Mouse (Mus musculus): ENCODE results near the gene Arhgef25. TPM values are rescaled to one million over a fixed set of nuclear protein-coding genes. Genes with fewer than 3 reads are reported as not detected.

Gene Arhgef25
- total RNA-seq, 2 experiments from 2014 or later: 395 to 408 TPM

GRCm38 (mm10) chr10:127188465-127189115 lies 1.3 kb downstream of the Arhgef25 start:
- H3K27ac ChIP-seq: peak overlapping the region; percentile 94
- H3K4me3 ChIP-seq: peak overlapping the region; percentile 67
- TF ChIP-seq CTCF (conservative IDR thresholded peaks at IDR 0.05): no peak
- peak in 1 of 2 experiments; percentile 63 for DNase-seq (ENCODE audit: low spot score in 2 of 2)

- Histone ChIP-seq H3K4me3 (peak overlapping the region; percentile 67), H3K27ac (peak overlapping the region; percentile 94)
- no peak for TF ChIP-seq CTCF (conservative IDR thresholded peaks at IDR 0.05)
- no peak for DNase-seq (ENCODE audit: low spot score in 2 of 2)
These were observed 1.8 kb downstream of the Arhgef25 start for GRCm38 (mm10) chr10:127188079-127188453.

GRCm38 (mm10) chr10:127187371-127188078 lies 2.4 kb downstream of the Arhgef25 start:
- peak; percentile 87 to 89 for DNase-seq (ENCODE audit: low spot score in 2 of 2)
- H3K4me3 ChIP-seq: peak overlapping the region; percentile 67
- peak overlapping the region; percentile 94 for H3K27ac ChIP-seq
- no peak for TF ChIP-seq CTCF (conservative IDR thresholded peaks at IDR 0.05)

- DNase-seq (ENCODE audit: low spot score in 2 of 2): no peak
- peak; percentile 67 for TF ChIP-seq CTCF (conservative IDR thresholded peaks at IDR 0.05)
- Histone ChIP-seq H3K27ac (peak overlapping the region; percentile 94), H3K4me3 (no peak overlapping the region)
These were observed 3.4 kb downstream of the Arhgef25 start for GRCm38 (mm10) chr10:127186451-127186850.

- TF ChIP-seq CTCF (conservative IDR thresholded peaks at IDR 0.05): no peak
- H3K4me3 ChIP-seq: no peak overlapping the region
- DNase-seq (ENCODE audit: low spot score in 2 of 2): no peak
- peak overlapping the region; percentile 43 for H3K27ac ChIP-seq
These were observed 4.4 kb downstream of the Arhgef25 start for GRCm38 (mm10) chr10:127185506-127185905.

- no peak for TF ChIP-seq CTCF (conservative IDR thresholded peaks at IDR 0.05)
- no peak for DNase-seq (ENCODE audit: low spot score in 2 of 2)
- peak overlapping the region; percentile 43 for H3K27ac ChIP-seq
These were observed 4.8 kb downstream of the Arhgef25 start for GRCm38 (mm10) chr10:127185101-127185500.

GRCm38 (mm10) chr10:127183759-127184158 lies 6.1 kb downstream of the Arhgef25 start:
- TF ChIP-seq CTCF (conservative IDR thresholded peaks at IDR 0.05): no peak
- Histone ChIP-seq H3K27ac (peak overlapping the region; percentile 28; the same call in 1 of the 2 replicates), H3K4me3 (no peak overlapping the region)
- DNase-seq (ENCODE audit: low spot score in 2 of 2): no peak

More at GRCm38 (mm10) chr10:127185101-127185500, 4.8 kb downstream of the Arhgef25 start:
- H3K4me3 ChIP-seq: no peak overlapping the region

GRCm38 (mm10) chr10:127182624-127183023 lies 7.3 kb downstream of the Arhgef25 start:
- no peak for DNase-seq (ENCODE audit: low spot score in 2 of 2)
- no peak for TF ChIP-seq CTCF (conservative IDR thresholded peaks at IDR 0.05)
- Histone ChIP-seq H3K27ac (peak overlapping the region; percentile 39; the same call in 1 of the 2 replicates), H3K4me3 (no peak overlapping the region)

- Histone ChIP-seq H3K4me3 (no peak overlapping the region), H3K27ac (peak overlapping the region; percentile 89)
- no peak for TF ChIP-seq CTCF (conservative IDR thresholded peaks at IDR 0.05)
- no peak for DNase-seq (ENCODE audit: low spot score in 2 of 2)
These were observed 8.3 kb downstream of the Arhgef25 start for GRCm38 (mm10) chr10:127181566-127181965.

GRCm38 (mm10) chr10:127180695-127181047 lies 9.2 kb downstream of the Arhgef25 start:
- Histone ChIP-seq H3K27ac (peak overlapping the region; percentile 89), H3K4me3 (no peak overlapping the region)
- DNase-seq (ENCODE audit: low spot score in 2 of 2): no peak
- no peak for TF ChIP-seq CTCF (conservative IDR thresholded peaks at IDR 0.05)

GRCm38 (mm10) chr10:127179871-127180694 lies 9.8 kb downstream of the Arhgef25 start, which contains the start of gene Slc26a10:
Gene Slc26a10 (minus strand): TSS chr10:127180645.
- Histone ChIP-seq H3K27ac (peak within 1 kb of the TSS; percentile 89), H3K4me3 (peak within 1 kb of the TSS; percentile 39)
- no peak for TF ChIP-seq CTCF (conservative IDR thresholded peaks at IDR 0.05)
- DNase-seq (ENCODE audit: low spot score in 2 of 2): peak in 1 of 2 experiments; percentile 51

- no peak for TF ChIP-seq CTCF (conservative IDR thresholded peaks at IDR 0.05)
- no peak for DNase-seq (ENCODE audit: low spot score in 2 of 2)
- Histone ChIP-seq H3K27ac (peak overlapping the region; percentile 89), H3K4me3 (peak overlapping the region; percentile 62)
These were observed 11.4 kb downstream of the Arhgef25 start for GRCm38 (mm10) chr10:127178286-127179027.
